Mouse (Mus musculus) myocyte (in vitro differentiated cells): Measurements from ENCODE around the gene Cel. TPM values are rescaled to one million over a fixed set of nuclear protein-coding genes. Genes with fewer than 3 reads are reported as not detected.
A peak's percentile ranks its signal among the peaks of the same experiment; 100 is the strongest.

Experiments
- H3K27me3 ChIP-seq: one replicate; pipeline ENCODE4 v1.6.1; 2011; ENCODE audit not compliant: control insufficient read depth, insufficient read depth, insufficient read length
- H3K36me3 ChIP-seq: one replicate; pipeline ENCODE4 v1.6.1; 2011; ENCODE audit not compliant: control insufficient read depth, insufficient read depth
- H3K4me2 ChIP-seq: one replicate; pipeline ENCODE4 v1.6.1; 2011; ENCODE audit warnings: low read depth, control low read depth
- H3K4me3 ChIP-seq: one replicate; pipeline ENCODE4 v1.5.1; 2011; ENCODE audit warnings: mild to moderate bottlenecking, control low read depth, moderate library complexity
- H3K79me2 ChIP-seq: one replicate; pipeline ENCODE4 v1.6.1; 2011; ENCODE audit not compliant: control insufficient read depth, insufficient read depth
- H3ac ChIP-seq: one replicate; pipeline ENCODE4 v1.6.1; 2011; ENCODE audit not compliant: control insufficient read depth, insufficient read length
- CEBPB ChIP-seq: IDR thresholded peaks from 2 replicates; pipeline ENCODE4 v1.6.1; 2011; ENCODE audit warnings: mild to moderate bottlenecking, moderate library complexity; ENCODE audit not compliant: poor library complexity, insufficient read depth, severe bottlenecking
- E2F4 ChIP-seq: IDR thresholded peaks from one replicate; pipeline ENCODE4 v1.6.1; 2011; ENCODE audit warnings: mild to moderate bottlenecking, control low read depth, moderate library complexity; ENCODE audit not compliant: insufficient read depth
- MAX ChIP-seq: IDR thresholded peaks from one replicate; pipeline ENCODE4 v1.6.1; 2011; ENCODE audit warnings: low read depth, mild to moderate bottlenecking, control low read depth
- MYOD1 ChIP-seq, 3 experiments: IDR thresholded peaks; one replicate each; pipeline ENCODE4 v1.6.1; 2011; ENCODE audit warnings: control low read depth in 2 of 3, low read depth in 2 of 3, mild to moderate bottlenecking in 2 of 3, moderate library complexity in 1 of 3; ENCODE audit not compliant: insufficient read length in 2 of 3, control insufficient read depth in 1 of 3
- MYOG ChIP-seq, 3 experiments: IDR thresholded peaks; one replicate each; pipeline ENCODE4 v1.6.1; 2011; ENCODE audit warnings: control low read depth in 2 of 3, low read depth in 2 of 3, mild to moderate bottlenecking in 2 of 3; ENCODE audit not compliant: insufficient read length in 2 of 3, control insufficient read depth in 1 of 3, insufficient read depth in 1 of 3
- POLR2A ChIP-seq: IDR thresholded peaks from one replicate; pipeline ENCODE4 v1.6.1; 2011; ENCODE audit warnings: low read depth, mild to moderate bottlenecking, control low read depth, moderate library complexity; ENCODE audit not compliant: insufficient read length
- POLR2AphosphoS2 ChIP-seq: IDR thresholded peaks from one replicate; pipeline ENCODE4 v1.6.1; 2011; ENCODE audit warnings: low read depth, control low read depth; ENCODE audit not compliant: insufficient read length
- REST ChIP-seq: IDR thresholded peaks from one replicate; pipeline ENCODE4 v1.6.1; 2011; ENCODE audit warnings: mild to moderate bottlenecking, control low read depth, moderate library complexity; ENCODE audit not compliant: insufficient read depth, insufficient read length
- SRF ChIP-seq: IDR thresholded peaks from one replicate; pipeline ENCODE4 v1.6.1; 2011; ENCODE audit warnings: low read depth; ENCODE audit not compliant: control insufficient read depth, insufficient read length
- TCF12 ChIP-seq: IDR thresholded peaks from one replicate; pipeline ENCODE4 v1.6.1; 2011; ENCODE audit warnings: mild to moderate bottlenecking, control low read depth; ENCODE audit not compliant: poor library complexity, insufficient read depth, severe bottlenecking
- TCF3 ChIP-seq: IDR thresholded peaks from one replicate; pipeline ENCODE4 v1.6.1; 2011; ENCODE audit warnings: low read depth, control low read depth; ENCODE audit not compliant: insufficient read length
- USF1 ChIP-seq: IDR thresholded peaks from one replicate; pipeline ENCODE4 v1.6.1; 2011; ENCODE audit warnings: low read depth, mild to moderate bottlenecking, control low read depth, moderate library complexity
- polyA plus RNA-seq: library from polyadenylated mRNA; unstranded; fragments of >200 nt; fragmentation: generic; extraction: Trizol; gene quantifications from one replicate; pipeline ENCODE4 v1.2.1, GENCODE M21; 2012; ENCODE audit warnings: missing spikeins

Gene Cel
- polyA plus RNA-seq, 1 experiment: not detected

DNA sequence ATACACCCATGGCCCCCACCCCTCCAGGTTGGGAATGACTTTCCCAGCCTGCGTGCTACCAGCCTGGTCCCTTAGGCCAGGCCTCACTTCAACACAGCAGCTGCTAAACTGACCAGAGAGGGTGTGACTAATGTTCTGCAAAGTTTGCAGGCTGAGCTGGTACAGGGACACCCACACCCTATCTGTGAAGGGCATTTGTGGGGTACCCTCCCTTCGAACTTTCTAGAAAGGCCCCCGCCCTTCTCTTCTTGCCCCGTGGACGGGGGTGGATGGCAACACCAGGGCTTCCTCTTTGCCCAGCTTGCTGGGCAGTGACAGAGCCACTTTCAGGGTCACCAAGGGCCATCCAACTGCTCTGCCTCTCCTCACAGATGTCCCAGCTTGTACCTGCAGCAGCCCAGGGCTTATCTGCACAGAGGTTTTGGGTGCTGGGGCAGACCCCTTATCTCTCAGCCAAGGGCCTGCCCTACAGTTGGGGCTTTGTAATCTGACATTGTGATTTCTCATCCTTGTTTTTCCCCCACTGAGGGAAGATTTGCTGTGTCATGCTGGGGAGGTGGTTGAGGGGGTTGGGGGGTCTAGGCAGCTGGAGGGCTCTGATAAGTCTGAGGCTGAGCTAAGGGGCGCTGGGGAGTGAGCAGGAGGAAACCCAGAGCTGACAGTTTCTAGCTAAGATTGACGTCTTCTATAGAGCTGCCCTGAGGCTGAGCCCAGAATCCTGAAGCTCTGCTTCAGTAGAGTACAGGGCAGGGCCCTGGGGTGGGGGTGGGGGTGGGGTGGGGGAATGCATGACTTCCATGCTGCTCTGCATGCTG is 34.7 kb upstream of the Cel start:
- TF ChIP-seq USF1: no peak
- peak in 1 of 3 experiments; percentile 56 for TF ChIP-seq MYOD1 (IDR thresholded peaks at IDR 0.05; ENCODE audit: control insufficient read depth in 1 of 3, insufficient read length in 2 of 3, low read depth in 2 of 3)
- no peak for TF ChIP-seq POLR2AphosphoS2
- TF ChIP-seq MYOG (IDR thresholded peaks at IDR 0.05; ENCODE audit: control insufficient read depth in 1 of 3, insufficient read depth in 1 of 3, insufficient read length in 2 of 3, low read depth in 2 of 3): peak in 1 of 3 experiments; percentile 40
- TF ChIP-seq E2F4: no peak
- TF ChIP-seq TCF12: no peak
- no peak for TF ChIP-seq REST
- TF ChIP-seq POLR2A: no peak
- no peak for TF ChIP-seq SRF
- TF ChIP-seq TCF3: no peak
- no peaks in the 10 kb centered on the region for H3K79me2 ChIP-seq
- no peak overlapping the region for H3ac ChIP-seq
- no peaks in the 10 kb centered on the region for H3K27me3 ChIP-seq
- H3K36me3 ChIP-seq: no peaks in the 10 kb centered on the region
- no peak overlapping the region for H3K4me2 ChIP-seq
- no peak overlapping the region for H3K4me3 ChIP-seq

DNA sequence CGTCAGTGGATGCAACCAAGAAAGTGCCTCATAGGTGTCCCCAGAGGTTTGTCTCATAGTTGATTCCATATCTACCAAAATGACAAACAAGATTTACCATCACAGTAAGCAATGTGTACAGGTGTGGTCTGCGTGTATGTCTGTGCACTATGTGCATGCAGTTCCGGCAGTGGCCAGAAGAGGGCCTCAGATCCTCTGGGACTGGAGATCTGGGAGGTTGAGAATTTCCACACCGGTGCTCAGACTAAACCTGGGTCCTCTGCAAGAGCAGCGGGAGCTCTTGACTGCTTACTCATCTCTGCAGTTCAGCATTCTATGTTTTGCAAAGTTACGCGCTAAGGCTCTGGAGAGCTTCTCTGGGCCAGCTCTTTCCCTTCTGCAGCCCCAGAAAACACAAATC is 33.8 kb upstream of the Cel start:
- Histone ChIP-seq H3ac (no peak overlapping the region), H3K4me3 (no peak overlapping the region), H3K4me2 (no peak overlapping the region), H3K79me2 (no peaks in the 10 kb centered on the region), H3K27me3 (no peaks in the 10 kb centered on the region), H3K36me3 (no peaks in the 10 kb centered on the region)
- TF ChIP-seq E2F4 (no peak), SRF (no peak), CEBPB (no peak), POLR2AphosphoS2 (no peak), POLR2A (no peak), TCF3 (no peak), REST (no peak), MYOG (IDR thresholded peaks at IDR 0.05; ENCODE audit: control insufficient read depth in 1 of 3, insufficient read depth in 1 of 3, insufficient read length in 2 of 3, low read depth in 2 of 3) (no peak), TCF12 (no peak), USF1 (no peak), MAX (no peak), MYOD1 (IDR thresholded peaks at IDR 0.05; ENCODE audit: control insufficient read depth in 1 of 3, insufficient read length in 2 of 3, low read depth in 2 of 3) (no peak)

DNA sequence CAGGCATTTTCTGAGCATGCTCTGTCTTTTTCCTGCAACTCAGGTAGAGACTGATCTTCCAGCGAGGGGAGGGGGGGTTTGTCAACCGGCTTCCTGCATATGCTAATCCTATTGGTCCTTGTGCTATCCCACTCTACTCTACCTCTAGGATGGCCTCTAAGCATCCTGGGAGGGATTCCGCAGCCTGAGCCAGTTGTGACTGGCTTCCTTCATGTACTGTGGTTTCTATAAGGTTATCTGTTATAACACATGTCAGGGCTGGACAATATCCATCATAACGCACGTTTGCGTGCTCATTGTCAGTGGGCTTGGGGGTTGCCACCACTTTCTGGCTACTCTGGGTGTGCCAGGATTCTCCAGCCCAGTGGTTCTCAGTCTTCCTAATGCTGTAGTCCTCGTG is 32.8 kb upstream of the Cel start:
- H3ac ChIP-seq: no peak overlapping the region
- H3K4me2 ChIP-seq: no peak overlapping the region
- no peak overlapping the region for H3K4me3 ChIP-seq
- no peaks in the 10 kb centered on the region for H3K27me3 ChIP-seq
- no peaks in the 10 kb centered on the region for H3K36me3 ChIP-seq
- TF ChIP-seq MYOG (IDR thresholded peaks at IDR 0.05; ENCODE audit: control insufficient read depth in 1 of 3, insufficient read depth in 1 of 3, insufficient read length in 2 of 3, low read depth in 2 of 3) (no peak), POLR2A (no peak), POLR2AphosphoS2 (no peak), CEBPB (no peak), MAX (no peak), MYOD1 (IDR thresholded peaks at IDR 0.05; ENCODE audit: control insufficient read depth in 1 of 3, insufficient read length in 2 of 3, low read depth in 2 of 3) (no peak)
- no peaks in the 10 kb centered on the region for H3K79me2 ChIP-seq

DNA sequence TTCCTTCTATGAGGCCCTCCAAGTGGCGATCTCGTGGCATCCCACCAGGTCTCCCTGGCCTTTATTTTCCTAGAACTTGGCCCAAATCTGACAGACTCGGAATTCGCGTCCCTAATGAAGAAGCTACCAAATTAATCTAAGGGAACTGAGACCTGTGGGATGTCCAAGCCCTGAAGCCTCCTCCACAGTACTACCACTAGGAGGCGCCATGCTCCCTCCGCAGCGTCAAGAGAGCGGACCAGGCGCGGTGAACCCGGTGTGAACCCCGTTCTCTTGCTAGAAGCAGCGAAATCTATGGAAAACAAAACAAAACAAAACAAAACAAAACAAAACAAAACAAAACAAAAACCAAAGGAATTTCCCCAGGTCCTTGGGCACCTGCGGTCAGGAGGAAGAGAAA is 29.6 kb upstream of the Cel start:
- no peak overlapping the region for H3K4me2 ChIP-seq
- H3ac ChIP-seq: no peak overlapping the region
- no peaks in the 10 kb centered on the region for H3K36me3 ChIP-seq
- H3K27me3 ChIP-seq: no peaks in the 10 kb centered on the region
- H3K79me2 ChIP-seq: no peaks in the 10 kb centered on the region
- no peak overlapping the region for H3K4me3 ChIP-seq
- TF ChIP-seq USF1: no peak
- TF ChIP-seq E2F4: no peak
- no peak for TF ChIP-seq POLR2A
- no peak for TF ChIP-seq POLR2AphosphoS2
- TF ChIP-seq MYOG (IDR thresholded peaks at IDR 0.05; ENCODE audit: control insufficient read depth in 1 of 3, insufficient read depth in 1 of 3, insufficient read length in 2 of 3, low read depth in 2 of 3): no peak
- no peak for TF ChIP-seq SRF
- no peak for TF ChIP-seq TCF3
- no peak for TF ChIP-seq TCF12
- no peak for TF ChIP-seq MAX
- TF ChIP-seq CEBPB: no peak
- TF ChIP-seq REST: no peak
- TF ChIP-seq MYOD1 (IDR thresholded peaks at IDR 0.05; ENCODE audit: control insufficient read depth in 1 of 3, insufficient read length in 2 of 3, low read depth in 2 of 3): no peak
